Mouse (Mus musculus): ENCODE measurements around the gene Hipk2. TPM values are rescaled to one million over a fixed set of nuclear protein-coding genes. Genes with fewer than 3 reads are reported as not detected.

Gene Hipk2
- polyA plus RNA-seq, 1 experiment from 2014 or later, result 7.1 TPM

DNA sequence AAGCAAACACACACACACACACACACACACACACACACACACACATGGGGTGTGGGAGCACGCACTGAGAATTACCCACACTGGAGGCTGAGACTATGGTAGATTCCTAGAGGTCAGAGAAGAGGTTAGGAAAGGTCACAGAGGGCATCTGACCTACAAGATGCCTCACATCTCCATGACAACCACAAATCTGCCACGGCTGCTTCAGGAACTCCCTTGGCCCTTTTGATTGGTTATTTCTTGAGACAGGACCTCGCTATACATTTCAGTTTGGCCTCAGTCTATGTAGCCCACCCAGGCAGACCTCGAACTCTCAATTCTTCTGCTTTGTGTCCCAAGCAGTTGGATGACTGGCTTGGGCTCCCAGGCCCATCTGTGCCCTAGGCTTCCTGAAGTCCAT is 214.3 kb downstream of the Hipk2 start:
- no peak for DNase-seq (ENCODE audit: low spot score)

DNA sequence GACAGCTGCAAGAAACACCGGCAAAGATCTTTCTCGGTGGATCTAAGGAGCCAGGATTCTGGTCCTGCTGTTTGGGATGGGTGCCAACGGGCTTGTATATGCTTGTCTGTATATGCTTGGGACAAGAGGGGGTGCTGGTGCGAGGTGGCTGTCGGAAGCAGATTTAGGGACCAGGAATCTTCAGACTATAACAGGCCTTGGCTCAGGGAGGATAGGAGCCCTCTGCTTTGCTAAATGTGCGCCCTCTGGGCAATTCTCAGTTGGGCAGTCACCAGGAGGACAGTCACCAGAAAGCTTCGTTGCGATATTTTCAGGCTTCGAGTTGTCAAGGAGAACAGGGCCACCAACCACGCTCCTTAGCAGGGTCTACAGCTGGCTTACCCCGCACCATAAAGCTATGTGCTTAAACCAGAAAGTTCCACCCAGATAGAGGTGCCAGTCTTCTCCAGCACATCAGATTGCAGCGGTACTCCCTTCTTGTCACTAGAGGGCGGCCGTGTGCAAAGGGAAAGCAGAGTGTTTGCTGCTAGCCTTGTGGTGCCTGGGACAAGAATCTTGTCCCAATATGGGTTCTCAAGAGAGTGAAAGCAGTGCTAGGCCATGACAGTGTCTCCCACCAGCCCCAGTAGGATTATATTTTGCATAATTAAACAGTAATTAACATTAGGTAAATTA is 225.6 kb downstream of the Hipk2 start:
- peak; percentile 67 for DNase-seq (ENCODE audit: low spot score)

DNA sequence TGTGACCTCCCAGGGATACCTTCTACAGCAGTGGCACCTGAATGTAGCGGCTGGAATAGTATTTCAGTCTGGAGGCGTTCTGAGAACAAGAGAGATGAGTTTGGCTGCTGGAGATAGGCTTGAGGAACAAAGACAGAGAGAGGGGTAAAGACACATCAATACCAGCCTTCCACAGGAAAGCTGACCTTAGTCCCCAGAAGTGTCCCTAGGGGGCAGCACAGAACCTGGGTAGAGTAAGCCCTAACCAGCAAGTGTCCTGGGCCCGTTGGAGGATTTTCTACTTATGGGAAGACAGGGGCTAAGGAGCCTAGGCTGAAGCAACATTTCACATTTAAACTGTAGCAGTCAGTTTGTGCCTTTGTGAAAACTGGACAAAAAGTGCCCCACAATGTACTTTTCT is 226.4 kb downstream of the Hipk2 start:
- peak; percentile 38 for DNase-seq (ENCODE audit: low spot score)

Other genes with a start within 250 kb of the Hipk2 start
- 0.17 TPM in 2 replicates for gene Klrg2, start 238.9 kb downstream of the Hipk2 start, polyA plus RNA-seq (2015; fragmentation: Nextera tagmentation; extraction: Ambion mirVana)
- 0.27 and 0.31 TPM in 2 replicates for gene Clec2l, start 213.1 kb downstream of the Hipk2 start, polyA plus RNA-seq (2015; fragmentation: Nextera tagmentation; extraction: Ambion mirVana)
- gene Tbxas1, start 761 bp downstream of the Hipk2 start, polyA plus RNA-seq (2015; fragmentation: Nextera tagmentation; extraction: Ambion mirVana), result 2.0 and 2.5 TPM in 2 replicates
- 10.3 and 10.8 TPM in 2 replicates for gene Parp12, start 242.2 kb upstream of the Hipk2 start, polyA plus RNA-seq (2015; fragmentation: Nextera tagmentation; extraction: Ambion mirVana)